Mouse (Mus musculus): Measurements from ENCODE around the gene Dhx58. TPM values are rescaled to one million over a fixed set of nuclear protein-coding genes. Genes with fewer than 3 reads are reported as not detected.

Gene Dhx58
- polyA plus RNA-seq, 1 experiment, result 6.5 TPM

Other genes starting within 250 kb of the Dhx58 start
- 5.8 and 8.7 TPM in 2 replicates for gene Klhl11, start 231.5 kb downstream of the Dhx58 start, polyA plus RNA-seq (2012; rRNA removed)
- gene Acly, start 176.3 kb downstream of the Dhx58 start, polyA plus RNA-seq (2012; rRNA removed), result 586 and 685 TPM in 2 replicates
- gene Ttc25, start 158.7 kb downstream of the Dhx58 start, polyA plus RNA-seq (2012; rRNA removed), result 1.7 and 2.5 TPM in 2 replicates
- 25.2 and 26.1 TPM in 2 replicates for gene Cnp, start 129.4 kb downstream of the Dhx58 start, polyA plus RNA-seq (2012; rRNA removed)
- gene Nkiras2, start 85.0 kb downstream of the Dhx58 start, polyA plus RNA-seq (2012; rRNA removed), result 69.6 and 80.6 TPM in 2 replicates
- 42.1 and 62.0 TPM in 2 replicates for gene Dnajc7, start 84.1 kb downstream of the Dhx58 start, polyA plus RNA-seq (2012; rRNA removed)
- 0.38 and 0.65 TPM in 2 replicates for gene Zfp385c, start 11.8 kb downstream of the Dhx58 start, polyA plus RNA-seq (2012; rRNA removed)
- gene Kat2a, start 8.2 kb upstream of the Dhx58 start, polyA plus RNA-seq (2012; rRNA removed), result 28.0 and 29.0 TPM in 2 replicates
- gene Hspb9, start 9.6 kb upstream of the Dhx58 start, polyA plus RNA-seq (2012; rRNA removed), result 8.9 and 9.8 TPM in 2 replicates
- 200 and 221 TPM in 2 replicates for gene Rab5c, start 33.9 kb upstream of the Dhx58 start, polyA plus RNA-seq (2012; rRNA removed)
- 1.1 and 1.5 TPM in 2 replicates for gene Kcnh4, start 55.7 kb upstream of the Dhx58 start, polyA plus RNA-seq (2012; rRNA removed)
- not detected in 2 replicates for gene Hcrt, start 58.7 kb upstream of the Dhx58 start, polyA plus RNA-seq (2012; rRNA removed)
- 18.6 and 19.7 TPM in 2 replicates for gene Ghdc, start 66.7 kb upstream of the Dhx58 start, polyA plus RNA-seq (2012; rRNA removed)
- gene Stat5b, start 146.5 kb upstream of the Dhx58 start, polyA plus RNA-seq (2012; rRNA removed), result 28.7 and 32.8 TPM in 2 replicates
- gene Stat5a, start 155.1 kb upstream of the Dhx58 start, polyA plus RNA-seq (2012; rRNA removed), result 44.0 and 51.7 TPM in 2 replicates
- 106 and 115 TPM in 2 replicates for gene Stat3, start 235.3 kb upstream of the Dhx58 start, polyA plus RNA-seq (2012; rRNA removed)